Mouse (Mus musculus): Measurements from ENCODE around the gene Nkx3-2. TPM values are rescaled to one million over a fixed set of nuclear protein-coding genes. Genes with fewer than 3 reads are reported as not detected.

Nkx3-2 gene
- total RNA-seq (2021) = not detected

DNA sequence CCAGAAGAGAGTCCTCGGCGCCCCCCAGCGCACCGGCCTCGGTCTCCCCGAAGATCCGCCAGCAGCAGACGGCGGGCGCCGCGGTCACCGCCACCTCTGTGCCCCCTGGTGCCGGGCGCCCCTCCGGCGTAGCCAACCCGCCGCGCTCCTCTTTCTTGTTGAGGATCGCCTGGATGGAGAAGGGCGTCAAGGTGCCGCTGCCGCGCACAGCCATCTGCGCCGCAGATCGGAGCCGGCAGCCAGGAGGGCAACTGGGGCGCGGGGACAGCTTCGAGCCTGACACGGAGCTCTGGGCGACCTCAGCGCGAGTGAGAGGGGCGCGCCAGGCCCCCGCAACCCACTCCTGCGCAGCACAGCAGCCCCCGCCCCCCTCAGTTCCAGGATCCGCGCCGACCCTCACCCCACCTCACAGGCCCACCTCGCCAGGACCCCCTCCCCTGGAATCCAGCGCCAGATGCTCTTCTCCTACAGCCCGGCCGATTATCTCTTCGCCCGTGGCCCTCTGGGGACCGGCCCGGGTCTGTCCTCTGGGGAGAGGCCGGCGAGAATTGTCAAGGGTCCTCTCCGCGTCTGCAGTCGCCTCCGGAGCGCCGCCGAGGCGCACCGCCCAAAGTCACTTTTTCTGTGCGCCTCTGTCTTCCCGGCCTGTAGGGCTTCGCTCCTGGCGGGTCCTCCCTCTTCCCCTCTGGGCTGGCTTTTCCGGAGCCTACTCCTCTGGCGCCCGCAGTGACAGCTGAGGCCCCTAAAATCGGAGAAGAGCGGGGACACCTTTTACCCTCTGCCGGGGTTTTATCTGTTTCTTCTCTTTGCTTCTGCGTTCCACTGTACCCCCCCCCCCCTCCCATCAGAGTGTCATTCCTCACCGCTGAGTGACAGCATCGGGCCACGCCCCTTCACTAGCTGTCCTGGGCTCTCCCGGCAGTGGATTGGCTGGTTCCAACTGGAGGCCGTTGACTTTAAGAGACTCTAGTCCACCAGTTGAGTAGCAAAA is at the start of gene Nkx3-2:
Gene Nkx3-2, minus strand, starts transcription at position 771 of the 991 bp plus-strand sequence.
- DNase-seq (ENCODE audit: extremely low spot score in 1 of 2, low spot score in 1 of 2) = no peak

DNA sequence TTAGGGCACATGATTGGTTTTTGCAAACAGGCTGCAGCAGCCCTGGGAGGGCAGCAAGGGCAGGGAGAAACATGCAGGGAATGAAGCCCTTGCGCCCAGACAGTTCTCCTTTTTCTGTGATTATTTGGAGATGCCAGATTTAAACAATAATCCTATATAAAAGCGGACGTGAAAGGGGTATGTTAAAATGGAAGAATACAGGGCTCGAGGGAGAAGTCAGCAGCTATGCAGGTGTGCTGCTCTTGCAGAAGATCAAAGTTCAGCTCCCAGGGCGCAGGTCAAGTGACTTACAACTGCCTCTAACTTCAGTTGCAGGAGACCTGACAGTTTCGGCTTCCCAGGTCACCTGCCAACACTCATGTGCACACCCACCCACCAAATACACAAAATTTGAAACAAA is 48.2 kb upstream of the Nkx3-2 start:
- DNase-seq (ENCODE audit: extremely low spot score in 1 of 2, low spot score in 1 of 2) = no peak

DNA sequence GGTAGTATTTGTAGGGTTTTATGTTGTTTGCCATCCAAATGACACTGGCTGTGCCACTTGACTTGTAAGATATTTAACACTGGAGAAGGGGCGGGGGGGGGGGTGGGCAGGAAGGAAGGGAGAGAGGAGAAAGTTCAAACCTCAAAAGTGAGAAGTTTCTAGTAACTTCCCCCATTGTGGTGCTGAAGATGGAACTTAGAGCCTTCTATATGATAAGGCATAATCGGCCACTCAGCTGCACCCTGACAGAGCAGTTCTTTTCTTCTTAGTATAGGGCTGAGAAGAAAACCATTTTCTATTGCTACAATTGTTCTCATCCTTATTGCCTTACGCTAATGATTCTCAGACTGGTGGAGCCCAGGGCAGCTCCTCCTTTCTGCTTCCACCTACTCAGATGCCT is 47.0 kb upstream of the Nkx3-2 start:
- DNase-seq (ENCODE audit: extremely low spot score in 1 of 2, low spot score in 1 of 2) = no peak

DNA sequence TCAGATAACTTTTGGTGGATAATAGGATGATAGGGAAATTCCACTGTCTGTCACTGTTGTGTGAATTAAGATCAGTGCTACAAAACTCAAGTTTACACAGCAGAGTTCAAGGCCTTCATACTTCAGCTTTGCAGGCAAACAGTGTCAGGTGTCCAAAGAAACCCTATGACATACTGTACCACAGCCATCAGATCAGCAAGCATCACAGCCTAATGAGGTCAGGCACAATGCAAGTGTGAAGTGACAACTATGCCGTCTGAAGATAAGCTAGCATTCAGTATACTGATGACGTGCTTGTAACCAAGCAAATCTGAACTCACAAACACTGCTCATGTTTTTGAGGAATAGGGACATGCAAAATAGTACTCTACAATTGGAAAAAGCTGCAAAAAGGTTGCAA is 43.1 kb upstream of the Nkx3-2 start:
- no peak for DNase-seq (ENCODE audit: extremely low spot score in 1 of 2, low spot score in 1 of 2)

DNA sequence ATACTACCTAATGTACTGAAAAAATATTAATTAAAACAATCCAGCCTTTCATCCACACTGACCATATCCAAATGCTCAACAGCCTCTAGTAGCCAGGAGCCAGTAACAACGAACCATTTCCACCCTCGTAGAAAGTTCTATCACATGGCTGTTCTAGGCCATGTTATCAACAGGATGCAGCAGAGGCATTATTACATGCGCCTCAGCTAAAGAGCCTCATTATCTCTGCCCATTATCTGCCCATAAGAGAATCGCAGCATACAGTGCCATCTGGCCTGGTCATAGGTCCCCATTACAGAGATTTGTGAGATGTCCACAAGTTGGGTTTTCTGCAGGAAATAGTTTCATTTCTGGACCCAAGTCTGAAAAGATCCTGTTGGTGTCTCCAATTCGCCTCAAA is 41.9 kb upstream of the Nkx3-2 start:
- DNase-seq (ENCODE audit: extremely low spot score in 1 of 2, low spot score in 1 of 2) = no peak

DNA sequence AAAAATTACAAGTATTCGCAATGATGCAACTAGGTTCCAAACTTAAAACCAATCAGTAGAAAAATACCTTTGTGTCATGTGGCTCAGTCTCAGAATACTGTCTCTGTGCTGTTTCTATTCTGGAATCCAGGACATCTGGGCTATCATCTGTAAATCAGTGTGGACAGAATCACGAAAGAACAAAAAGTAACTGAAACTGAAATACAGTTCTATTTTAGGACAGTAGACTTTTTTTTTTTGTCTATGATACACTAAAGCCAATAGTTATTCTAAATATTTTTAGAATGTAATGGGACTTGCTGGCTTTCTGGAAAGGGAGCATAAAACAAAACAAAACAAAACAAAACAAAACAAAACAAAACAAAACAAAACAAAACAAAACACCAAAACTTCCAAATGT is 40.8 kb upstream of the Nkx3-2 start:
- DNase-seq (ENCODE audit: extremely low spot score in 1 of 2, low spot score in 1 of 2) = no peak

DNA sequence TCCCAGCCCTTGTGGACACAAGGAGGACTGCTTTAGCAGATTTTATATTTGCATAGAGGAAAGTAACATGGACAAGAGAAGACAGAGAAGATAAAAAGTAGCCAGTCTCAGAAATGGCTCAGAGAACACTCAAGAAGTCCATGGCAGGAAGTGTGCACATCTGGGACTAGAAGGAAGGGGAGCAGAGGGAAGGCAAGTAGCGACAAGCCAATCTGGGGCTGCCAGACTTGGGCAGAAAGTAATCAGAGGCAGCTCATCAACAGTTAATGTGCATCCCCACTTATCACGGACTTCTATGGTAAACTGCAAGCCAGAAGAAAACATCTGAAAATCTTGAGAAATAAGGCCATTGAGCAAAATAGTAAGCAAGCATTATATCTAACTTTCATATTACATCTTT is 40.3 kb upstream of the Nkx3-2 start:
- no peak for DNase-seq (ENCODE audit: extremely low spot score in 1 of 2, low spot score in 1 of 2)

DNA sequence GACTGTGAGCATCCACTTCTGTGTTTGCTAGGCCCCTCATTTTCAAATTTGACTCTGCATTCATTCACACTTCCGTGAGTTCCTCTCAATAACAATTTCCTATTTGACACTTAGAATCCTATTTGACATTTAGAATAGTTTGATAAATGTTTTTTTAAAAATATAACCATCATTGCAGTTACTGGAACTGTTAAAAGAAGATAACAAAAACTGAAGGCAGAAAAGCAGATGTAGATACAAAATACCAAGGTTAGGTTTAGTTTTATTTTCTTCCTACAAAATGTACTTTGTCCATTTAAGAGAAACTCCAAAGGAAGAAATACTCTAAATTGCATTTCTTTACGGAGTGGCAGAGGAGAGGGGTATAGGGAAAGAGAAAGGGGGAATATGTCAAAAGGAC is 37.3 kb upstream of the Nkx3-2 start:
- DNase-seq (ENCODE audit: extremely low spot score in 1 of 2, low spot score in 1 of 2) = no peak

DNA sequence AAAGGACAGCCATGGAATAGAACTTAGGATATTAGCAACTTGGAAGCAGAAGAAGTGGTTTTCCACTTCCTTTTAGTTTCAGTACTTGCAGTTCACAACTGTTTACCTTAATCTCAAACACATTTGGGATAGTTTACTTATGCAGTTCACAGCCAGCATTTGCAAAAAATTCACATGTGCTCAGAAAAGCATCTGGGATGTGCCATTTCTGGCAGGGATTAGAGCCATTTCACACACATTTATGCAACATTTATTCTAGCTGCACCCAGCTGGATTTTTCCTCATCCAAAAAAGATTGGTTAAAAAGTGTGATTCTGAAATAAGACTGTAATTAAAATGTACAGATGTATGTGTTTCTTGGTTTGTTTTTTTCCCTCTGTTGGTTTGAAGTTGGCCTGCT is 30.1 kb upstream of the Nkx3-2 start:
- no peak for DNase-seq (ENCODE audit: extremely low spot score in 1 of 2, low spot score in 1 of 2)

DNA sequence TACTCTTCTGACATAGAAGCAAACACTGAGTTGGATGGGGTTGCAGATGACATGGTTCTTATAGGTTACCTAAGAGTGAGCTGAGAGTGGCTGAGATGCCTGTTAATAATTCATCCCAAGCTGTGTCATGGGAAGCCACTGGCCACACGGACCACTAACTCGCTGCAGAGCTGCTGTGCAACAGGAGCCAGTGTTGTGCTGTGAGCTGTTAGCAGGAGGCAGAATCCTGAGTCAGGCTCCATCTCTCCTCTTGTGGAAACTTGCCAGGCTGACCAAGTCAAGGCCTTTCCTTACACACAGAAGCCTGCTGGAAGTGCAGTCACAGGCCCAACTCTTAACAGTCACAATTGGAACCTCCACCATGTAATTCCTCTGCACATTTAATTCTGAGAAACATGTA is 26.2 kb upstream of the Nkx3-2 start:
- DNase-seq (ENCODE audit: extremely low spot score in 1 of 2, low spot score in 1 of 2) = no peak

DNA sequence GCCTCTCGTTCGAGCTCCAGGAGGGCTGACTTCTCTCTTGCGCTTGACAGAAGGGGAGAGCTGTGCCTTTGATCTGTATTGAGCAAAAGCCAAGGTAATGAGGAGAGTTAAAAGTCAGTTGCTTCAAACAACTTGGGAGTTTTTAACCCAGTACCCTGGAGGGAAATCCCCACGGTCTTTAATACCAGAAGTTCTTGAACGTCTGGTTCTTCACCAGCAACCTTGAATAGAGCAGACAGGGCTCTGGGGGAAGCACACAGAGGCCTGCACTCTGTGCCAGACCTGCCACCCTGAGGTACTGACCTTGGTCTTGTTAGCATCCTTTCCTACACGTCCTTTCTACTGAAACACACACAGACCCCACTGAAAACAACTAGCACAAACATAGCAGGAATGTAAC is 24.6 kb upstream of the Nkx3-2 start:
- no peak for DNase-seq (ENCODE audit: extremely low spot score in 1 of 2, low spot score in 1 of 2)

DNA sequence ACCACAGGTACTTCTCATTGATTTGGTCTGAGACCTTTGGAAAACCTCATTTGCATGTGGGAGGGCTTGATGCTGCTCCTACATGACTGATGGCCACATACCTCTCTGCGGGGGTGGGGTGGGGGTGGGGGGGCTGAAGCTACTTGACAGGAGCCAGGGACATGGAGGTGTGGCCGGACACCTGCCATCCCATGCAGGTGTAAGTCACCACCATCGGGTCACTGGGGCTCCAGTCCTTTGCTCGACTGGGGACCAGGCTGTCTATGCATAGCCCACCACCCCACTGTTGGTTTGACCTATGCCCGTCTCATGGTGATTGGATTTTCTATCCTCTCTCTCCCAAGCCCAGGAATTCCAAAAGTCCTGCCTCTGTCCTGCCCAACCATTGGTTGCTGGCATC is 17.6 kb upstream of the Nkx3-2 start:
- DNase-seq (ENCODE audit: extremely low spot score in 1 of 2, low spot score in 1 of 2) = no peak

DNA sequence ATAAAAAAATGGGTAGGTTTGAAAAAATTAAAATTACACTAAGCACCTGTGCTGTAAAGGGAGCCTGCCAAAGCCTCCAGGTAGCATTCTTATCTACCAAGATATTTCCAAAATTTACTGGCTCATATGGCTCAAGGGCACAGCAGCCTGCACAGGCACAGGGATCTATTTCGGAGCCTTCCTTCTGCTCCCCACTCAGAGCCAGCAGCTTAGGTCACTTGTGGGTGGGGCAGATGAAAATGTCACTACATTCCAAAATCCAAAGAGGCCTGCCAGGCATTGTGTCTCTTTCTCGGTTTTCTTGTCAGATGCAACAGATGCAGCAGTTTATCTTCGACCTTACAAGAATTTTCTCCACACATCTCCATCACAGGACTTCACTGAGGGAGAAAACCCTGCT is 15.7 kb upstream of the Nkx3-2 start:
- DNase-seq (ENCODE audit: extremely low spot score in 1 of 2, low spot score in 1 of 2) = no peak

DNA sequence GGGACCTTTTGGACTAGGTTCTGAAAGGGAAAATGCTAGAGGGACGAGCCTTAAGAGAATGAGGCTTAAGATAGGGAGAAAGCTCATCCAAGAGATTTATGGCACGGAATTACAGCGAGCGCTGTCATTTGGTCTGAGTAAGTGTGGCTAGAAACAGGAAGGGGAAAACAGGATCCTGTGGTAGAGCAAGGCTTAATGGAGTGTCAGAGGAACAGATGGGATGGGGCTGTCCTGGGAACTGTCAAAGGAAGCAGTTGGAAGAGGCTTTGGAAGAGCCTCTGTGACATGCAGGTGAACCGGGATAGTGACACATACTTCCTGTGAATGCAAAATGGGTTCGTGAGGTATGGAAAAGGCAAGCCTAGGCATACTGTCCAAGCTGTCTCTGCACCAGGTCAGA is 11.4 kb upstream of the Nkx3-2 start:
- no peak for DNase-seq (ENCODE audit: extremely low spot score in 1 of 2, low spot score in 1 of 2)

DNA sequence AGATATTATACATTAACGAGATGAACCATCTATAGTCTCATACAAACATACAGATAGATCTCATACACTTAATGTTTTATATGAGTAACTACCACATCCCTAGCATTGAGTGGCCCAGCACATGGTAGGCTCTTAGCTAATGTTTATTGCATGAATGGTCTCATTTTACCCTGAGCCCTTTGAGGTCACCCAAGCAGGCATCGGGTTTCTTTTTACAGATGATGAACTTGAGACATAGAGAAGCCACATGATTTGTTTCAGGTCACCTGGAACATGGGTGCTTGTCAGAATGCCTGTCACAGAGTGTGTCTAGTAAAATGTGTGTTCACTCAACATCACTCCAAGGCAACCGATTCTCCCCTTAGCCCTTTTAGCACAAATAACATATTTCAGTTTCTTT is 11.0 kb upstream of the Nkx3-2 start:
- no peak for DNase-seq (ENCODE audit: extremely low spot score in 1 of 2, low spot score in 1 of 2)

DNA sequence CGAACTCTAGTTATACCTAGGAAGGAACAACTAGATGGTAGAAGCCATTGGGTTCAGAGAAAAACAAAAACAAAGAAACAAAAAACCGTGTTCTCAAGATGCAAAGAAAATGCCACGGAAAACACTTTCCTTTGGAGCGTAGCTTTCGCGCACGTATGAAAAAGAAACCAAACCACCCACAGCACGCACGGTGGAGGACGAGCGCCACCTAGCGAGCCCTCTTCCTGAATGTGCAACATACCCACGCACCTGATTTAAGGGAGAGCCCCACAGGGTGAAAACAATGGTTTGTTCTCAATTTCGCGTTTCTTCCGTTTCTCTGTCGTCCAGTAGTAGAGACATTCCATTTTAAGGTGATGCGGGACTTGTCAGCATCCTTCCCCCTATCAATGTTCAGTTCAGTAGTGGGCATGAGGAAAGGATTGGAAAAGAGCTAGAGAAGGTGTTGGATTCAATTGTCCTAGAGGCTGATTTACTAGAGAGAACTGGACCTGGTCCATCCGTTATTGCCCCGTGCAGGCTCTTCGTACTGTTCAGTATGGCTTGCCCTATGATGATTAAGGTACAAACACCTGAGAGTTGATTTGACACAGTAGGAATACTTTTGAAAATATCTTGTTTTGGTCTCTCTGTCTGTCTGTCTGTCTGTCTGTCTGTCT is 4.2 kb upstream of the Nkx3-2 start:
- DNase-seq (ENCODE audit: extremely low spot score in 1 of 2, low spot score in 1 of 2) = peak; percentile 82 to 95

DNA sequence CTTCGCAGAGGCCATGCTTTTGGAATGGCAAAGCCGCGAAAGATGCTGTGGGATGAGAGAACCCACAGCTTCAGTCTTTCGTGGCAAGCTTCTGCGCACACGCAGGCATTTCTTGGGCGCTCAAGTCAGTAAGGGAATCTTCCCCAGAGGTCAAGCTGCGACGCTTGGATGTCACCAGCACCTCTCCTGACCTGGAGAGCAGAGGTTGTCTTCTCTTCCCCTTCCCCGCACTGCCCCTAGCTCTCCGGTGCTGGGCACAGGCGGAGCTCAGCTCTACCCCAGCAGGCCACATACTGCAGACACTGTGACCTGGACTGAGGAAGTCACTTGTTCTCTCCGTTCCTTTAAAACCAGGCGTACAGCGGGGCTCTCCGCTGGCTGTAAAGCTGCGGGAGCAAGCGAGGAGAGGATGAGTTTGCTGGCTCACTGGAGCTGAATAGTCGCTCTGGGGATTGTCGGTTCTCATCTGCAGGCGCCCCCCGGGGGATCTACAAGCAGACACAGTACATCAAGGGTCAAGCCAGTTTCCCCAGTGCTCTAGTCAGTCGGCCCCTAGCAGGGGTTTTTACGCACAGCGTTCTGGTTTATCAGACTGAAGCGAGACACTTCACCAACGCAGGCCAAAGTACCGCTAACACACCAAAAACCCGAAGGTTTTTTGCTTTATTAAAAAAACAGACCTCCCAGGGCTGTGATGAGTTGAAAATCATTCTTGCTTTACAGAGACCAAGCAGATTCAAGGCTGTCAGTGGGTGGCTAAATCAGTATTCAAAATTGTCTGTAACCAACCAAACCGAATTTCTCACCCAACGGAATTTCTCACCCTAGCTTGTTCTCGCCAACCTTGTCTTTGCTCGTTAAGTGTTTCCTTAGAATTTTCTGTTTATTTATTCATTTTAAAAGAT is 3.2 kb upstream of the Nkx3-2 start:
- DNase-seq (ENCODE audit: extremely low spot score in 1 of 2, low spot score in 1 of 2) = no peak

DNA sequence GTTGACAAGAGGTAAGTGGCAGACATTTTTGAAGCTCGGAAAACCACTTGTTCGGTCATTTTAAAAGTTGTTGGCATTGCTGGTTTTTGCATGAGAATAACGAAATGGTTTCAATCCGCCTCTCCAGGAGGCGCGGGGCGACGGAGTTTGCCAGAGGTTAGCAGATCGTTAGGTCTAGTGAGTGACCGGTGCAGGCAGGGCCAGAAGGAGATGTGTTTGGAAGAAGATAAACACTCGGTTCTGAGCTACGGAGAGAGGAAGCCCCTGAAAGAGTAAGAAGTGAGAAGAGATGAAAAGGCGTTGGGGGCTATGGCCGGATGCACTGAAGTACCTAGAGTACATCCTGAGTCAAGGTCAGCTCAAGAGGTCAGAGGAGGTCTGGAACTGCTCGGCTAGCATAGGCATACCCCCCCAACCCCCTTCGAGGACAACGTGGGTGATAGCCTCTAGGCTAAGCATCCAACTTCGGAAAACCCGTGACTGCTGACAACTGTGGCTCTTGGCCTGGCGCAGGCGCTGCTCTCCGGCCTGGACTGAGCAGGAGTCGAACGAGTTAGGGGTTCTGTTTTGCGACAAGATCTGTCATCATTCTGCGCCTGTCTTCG is 2.2 kb upstream of the Nkx3-2 start:
- no peak for DNase-seq (ENCODE audit: extremely low spot score in 1 of 2, low spot score in 1 of 2)

DNA sequence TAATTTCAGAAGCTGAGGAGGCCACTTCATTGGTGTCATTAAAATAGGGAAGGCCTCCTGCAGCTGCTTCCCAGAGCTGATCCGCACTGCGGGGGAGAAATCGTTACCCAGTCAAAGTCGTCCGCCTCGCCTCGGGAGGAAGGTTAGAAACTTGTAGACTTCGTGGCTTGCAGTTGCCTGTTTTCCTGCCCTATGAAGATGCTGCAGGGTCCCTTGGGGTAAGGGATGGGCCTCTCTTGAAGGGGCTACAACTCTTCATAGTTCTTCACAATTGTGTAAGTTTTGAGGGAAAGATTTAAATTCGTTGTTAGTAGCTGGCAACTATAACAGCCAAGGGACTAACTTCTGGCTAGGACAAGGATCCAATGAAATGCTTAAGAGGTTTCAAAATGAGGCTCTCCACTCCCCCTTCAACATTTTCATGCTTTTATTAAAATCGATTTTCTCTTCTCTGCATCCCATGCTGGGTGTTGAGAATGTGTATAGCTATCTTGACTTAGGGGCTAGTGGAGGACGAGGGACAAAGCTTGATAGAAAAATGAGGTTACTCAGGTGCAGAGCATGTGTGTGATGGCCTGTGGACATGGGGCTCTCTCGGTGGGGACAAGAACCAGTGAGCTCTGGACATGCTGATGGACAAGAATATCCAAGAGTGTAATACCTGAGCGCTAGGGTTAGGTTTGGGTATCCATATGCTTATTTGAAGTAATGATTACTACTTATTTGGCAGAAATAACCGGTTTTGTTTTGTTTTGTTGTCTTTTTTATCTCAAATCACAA is 1.5 kb upstream of the Nkx3-2 start:
- DNase-seq (ENCODE audit: extremely low spot score in 1 of 2, low spot score in 1 of 2) = no peak
